Mouse (Mus musculus): ENCODE data around the gene Fgf15. TPM values are rescaled to one million over a fixed set of nuclear protein-coding genes. Genes with fewer than 3 reads are reported as not detected.
"Not testable (repeated sequence)": the region's sequence is repeated elsewhere in the genome, so short reads cannot be mapped to it uniquely, and the experiment has no call there.

The Fgf15 gene
- total RNA-seq, 4 experiments from 2014 or later, result not detected

DNA sequence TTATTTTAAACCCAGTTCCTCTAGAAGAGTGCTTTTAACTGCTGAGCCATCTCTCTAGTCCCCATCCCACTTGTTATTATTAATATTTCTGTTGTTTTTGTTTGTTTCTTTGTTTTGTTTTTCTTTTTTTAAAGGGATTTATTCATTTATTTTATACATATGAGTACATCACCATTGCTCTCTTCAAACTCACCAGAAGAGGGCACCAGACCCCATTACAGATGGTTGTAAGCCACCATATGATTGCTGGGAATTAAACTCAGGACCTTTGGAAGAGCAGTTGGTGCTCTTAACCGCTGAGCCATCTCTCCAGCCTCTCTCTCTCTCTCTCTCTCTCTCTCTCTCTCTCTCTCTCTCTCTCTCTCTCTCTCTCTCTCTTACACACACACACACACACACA lies 5.7 kb upstream of the Fgf15 start:
- DNase-seq (ENCODE audit: low spot score in 2 of 2), result not testable (repeated sequence)

DNA sequence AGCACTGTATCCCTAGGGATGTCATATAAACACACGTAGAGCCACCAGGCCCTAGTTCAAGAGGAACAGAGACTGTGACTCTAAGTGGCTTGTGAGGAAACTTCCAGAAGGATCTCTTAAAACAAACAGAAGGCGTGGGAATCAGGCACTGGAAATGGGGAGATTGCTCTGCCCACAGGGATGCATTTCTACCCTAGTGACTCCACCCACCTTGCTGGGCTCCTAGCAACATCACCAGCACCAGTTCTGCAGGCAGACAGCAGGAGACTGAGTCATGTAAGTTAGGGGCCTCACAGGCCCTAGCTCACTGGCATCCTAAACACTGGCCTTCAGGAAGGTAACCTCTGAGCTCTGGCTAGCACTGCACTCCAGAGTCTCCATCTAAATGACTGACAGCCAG lies 4.5 kb upstream of the Fgf15 start:
- DNase-seq (ENCODE audit: low spot score in 2 of 2), result no peak

DNA sequence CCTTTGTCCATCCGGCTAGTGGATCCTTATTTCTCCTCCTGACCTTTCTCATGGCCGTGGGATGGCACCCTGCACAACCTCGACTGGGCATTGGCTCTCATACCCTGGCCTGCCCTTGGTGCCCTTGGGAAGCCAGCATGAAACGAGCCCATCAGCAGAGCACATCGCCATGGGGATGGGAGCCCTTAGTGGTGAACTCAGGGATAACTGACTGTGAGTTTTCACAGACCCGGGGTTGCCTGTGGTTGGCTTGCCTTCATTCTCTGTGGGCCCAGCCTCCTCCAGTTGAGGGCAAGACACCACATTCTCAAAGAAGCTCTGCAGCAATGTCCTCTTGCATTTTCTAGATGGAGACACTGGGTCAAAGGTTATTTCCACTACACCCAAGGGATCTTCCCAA lies 4.0 kb upstream of the Fgf15 start:
- no peak for DNase-seq (ENCODE audit: low spot score in 2 of 2)

DNA sequence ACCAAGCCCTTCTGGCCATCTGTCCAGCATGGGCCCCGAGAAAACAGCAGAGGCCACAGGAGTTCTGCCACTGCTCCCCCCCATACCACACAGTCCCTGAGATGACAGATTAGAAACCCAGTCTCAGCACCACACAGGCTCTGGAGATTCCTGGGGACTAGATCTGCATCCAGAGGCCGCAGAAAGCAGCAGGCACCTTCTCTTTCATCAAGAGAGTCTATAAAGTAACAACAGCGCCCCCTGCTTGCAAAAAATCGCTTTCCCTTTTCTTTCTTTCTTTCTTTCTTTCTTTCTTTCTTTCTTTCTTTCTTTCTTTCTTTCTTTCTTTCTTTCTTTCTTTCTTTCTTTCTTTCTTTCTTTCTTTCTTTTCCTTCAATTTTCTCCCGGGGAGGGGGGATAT lies 2.1 kb upstream of the Fgf15 start:
- DNase-seq (ENCODE audit: low spot score in 2 of 2), result no peak

DNA sequence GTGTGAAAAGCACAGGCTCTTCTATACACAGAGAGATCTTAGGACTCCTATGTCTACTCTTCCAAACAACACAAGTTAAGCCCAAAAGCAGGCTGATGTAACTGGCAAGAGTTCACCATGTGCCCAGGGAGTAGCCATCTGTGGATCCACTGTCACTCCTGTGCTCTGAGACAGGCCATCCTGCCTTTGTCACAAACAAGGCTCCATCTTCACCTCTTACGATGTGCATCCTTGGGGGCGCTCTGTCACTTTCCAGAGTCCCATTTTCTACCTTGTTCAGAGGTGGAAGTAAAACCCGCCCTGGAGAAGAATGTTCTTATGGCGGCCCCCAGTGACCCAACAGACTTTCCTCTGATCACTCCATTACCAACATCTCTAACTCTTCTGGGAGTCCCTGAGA lies 1.6 kb upstream of the Fgf15 start:
- DNase-seq (ENCODE audit: low spot score in 2 of 2), result no peak

DNA sequence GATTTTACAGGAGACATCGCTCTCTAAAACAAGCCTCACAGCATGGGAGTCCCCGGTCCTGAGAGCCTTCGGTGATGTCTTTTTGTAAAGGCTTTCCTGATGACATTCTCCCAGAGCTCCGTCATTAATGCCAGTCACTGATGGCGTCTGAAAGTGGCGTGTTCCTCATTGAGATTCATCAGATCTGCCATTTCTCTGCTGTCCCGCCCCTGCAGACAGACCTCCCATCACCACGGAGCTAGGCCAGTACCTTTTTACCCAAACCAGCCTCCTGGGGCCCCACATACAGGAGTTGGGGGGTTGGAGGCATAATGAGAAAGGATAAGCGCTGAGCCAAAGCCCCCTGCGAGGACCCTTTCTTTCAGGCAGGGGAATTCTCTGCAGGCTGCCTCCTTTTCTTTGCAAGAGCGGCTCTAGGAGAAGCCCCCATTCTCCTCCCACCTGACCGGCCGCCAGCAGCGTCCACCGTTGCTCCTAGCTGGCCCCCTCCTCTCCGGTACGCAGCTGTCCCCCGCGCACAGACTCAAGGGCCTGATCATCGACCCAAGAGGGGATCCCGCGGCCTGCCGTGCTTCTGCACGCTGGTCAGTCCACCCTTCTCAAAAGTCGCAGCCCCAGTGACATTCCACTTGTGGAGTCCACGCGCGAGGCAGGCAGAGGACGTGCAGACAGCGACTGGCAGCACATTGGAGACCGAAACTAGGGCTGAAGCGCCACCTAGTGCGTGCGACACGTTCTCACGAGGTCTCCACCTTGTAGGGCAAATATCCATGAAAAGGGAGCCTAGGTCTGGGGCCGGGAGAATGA lies 823 bp upstream of the Fgf15 start:
- peak; percentile 38 to 53 for DNase-seq (ENCODE audit: low spot score in 2 of 2)

DNA sequence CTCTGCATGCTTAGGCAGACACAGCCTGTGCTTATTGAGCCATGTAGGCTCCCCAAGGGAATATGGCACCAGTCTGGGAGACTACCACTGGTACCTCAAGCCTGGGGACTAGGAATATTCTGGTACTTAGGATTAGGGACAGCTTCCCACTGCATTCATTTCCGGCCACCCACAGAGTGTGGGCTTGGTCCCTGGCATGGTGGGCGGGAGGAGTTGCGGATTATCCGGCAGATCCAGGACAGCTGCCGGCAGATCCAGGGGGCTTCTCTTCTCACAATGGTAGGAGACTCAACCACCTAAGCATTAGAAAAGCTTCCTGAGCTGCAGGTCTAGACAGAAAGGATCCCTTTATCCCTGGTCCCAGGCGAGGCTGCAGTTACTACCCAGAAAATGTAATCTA lies 2.2 kb downstream of the Fgf15 start:
- no peak for DNase-seq (ENCODE audit: low spot score in 2 of 2)

DNA sequence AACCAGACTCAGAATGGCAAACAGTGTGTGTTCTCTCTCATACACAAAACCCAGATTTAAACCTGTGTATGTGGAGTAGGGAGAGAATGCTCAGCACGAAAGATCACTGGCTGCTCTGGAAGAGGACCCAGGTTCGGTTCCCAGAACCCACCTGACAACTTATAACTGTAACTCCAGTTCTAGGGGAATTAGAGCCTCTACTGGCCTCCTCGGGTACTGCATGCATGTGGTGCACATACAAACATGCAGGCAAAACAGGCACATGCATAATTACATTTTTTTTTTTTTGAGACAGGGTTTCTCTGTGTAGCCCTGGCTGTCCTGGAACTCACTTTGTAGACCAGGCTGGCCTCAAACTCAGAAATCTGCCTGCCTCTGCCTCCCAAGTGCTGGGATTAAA lies 9.2 kb downstream of the Fgf15 start:
- DNase-seq (ENCODE audit: low spot score in 2 of 2), result not testable (repeated sequence)

DNA sequence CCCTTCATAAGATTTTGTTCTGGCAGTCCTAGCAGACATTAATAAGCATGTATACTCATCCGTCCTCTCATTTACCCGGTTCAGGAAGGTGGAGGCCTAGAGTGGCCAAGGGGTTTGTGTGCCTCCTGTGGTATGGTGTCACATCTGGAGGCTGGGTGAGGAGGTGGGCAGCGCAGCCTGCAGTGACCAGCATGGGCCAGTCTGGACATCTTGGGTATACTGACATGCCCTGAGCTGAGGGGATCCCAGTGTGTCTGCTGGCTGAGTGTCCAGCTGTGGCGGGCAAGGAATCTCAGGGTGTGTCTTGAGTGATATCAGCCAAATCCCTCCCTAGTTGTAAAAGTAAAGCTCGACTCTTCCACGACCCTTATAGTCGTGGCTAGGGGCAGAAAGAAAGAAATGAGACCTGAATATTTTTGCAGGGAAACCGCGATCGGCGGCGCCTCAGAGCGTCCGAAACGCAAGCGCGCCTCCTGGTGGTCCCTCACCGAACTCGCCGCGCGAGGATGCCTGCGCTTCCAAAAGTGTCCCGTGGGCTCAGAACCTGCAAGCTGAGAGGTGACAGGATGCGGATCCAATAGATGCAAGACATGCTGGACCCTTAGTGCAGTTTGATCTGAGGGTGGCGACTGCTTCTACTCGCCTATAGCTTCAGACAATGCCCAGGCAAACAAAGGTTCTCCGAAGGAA lies 10.5 kb downstream of the Fgf15 start:
- peak in 1 of 2 experiments; percentile 42 for DNase-seq (ENCODE audit: low spot score in 2 of 2)

DNA sequence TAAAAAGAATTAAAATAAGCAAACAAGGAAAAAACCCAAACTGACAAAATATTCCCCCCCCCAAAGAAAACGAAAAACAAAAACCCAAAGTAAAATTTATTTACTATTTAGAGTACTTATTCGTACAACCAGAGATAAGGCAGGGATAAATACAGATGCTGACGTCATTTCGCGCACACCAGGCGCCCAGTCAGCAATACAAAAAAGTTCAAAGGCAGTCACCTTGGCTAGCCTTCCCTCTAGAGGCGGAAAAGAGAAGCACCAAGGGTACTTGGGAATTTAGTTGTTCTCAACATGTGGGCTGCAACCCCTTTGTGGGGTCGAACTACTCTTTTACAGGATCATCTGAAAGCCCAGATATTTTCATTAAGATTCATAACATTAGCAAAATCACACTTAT lies 11.5 kb downstream of the Fgf15 start:
- no peak for DNase-seq (ENCODE audit: low spot score in 2 of 2)

DNA sequence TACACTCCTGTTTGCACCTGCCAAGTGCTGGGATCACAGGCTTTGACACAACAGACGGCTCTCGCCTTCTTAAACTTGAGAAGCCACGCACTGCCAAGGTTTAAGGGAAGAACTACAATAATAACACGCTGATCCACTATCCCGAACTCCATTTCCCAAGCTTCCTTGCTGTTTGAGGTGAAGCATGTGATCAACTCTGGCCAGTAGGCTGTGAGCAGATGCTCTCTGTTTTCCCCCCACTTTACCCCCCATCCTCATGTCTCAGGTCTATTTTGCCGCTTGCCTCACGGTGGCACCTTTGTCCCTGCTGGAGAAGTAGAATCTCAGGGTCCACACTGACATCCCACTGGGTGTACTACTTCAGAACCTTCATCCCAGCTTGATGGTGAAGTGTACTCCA lies 12.4 kb downstream of the Fgf15 start:
- DNase-seq (ENCODE audit: low spot score in 2 of 2), result no peak

DNA sequence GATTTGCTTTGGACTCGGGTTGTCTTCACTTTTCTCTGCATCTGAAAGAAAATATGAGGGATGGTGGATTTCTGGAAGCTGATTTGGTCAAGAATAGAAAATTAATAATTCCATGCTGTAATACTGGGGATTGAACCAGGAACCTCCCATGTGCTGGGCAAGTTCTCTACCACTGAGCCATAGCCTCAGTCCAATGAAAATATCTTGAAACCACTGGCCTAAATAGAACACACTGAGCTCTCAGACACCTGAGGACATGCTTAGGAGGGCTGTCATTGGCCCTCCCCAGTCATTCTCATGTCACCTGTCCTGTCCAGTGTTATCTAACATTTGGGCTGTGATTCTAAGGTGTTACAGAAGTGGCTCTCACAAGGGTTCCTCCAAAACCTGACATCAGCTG lies 14.8 kb downstream of the Fgf15 start:
- DNase-seq (ENCODE audit: low spot score in 2 of 2), result peak in 1 of 2 experiments; percentile 6

DNA sequence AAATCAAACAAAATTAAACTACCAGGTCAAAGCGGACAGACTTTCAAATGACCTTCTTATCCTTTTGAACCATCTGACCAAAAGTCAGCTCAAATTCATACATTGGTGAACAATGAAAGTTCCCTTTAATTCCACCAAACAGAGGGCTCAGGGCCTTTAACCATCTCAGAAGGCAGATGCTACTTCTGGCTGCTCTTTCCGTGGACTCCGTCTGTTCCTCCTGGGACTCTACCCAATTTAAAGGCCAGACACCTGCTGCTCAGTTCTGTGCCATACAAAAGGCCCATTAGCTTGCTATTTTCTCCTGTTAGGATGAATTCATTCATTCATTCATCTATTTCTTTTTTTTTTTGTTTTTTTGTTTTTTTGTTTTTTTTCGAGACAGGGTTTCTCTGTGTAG lies 16.6 kb downstream of the Fgf15 start:
- no peak for DNase-seq (ENCODE audit: low spot score in 2 of 2)

DNA sequence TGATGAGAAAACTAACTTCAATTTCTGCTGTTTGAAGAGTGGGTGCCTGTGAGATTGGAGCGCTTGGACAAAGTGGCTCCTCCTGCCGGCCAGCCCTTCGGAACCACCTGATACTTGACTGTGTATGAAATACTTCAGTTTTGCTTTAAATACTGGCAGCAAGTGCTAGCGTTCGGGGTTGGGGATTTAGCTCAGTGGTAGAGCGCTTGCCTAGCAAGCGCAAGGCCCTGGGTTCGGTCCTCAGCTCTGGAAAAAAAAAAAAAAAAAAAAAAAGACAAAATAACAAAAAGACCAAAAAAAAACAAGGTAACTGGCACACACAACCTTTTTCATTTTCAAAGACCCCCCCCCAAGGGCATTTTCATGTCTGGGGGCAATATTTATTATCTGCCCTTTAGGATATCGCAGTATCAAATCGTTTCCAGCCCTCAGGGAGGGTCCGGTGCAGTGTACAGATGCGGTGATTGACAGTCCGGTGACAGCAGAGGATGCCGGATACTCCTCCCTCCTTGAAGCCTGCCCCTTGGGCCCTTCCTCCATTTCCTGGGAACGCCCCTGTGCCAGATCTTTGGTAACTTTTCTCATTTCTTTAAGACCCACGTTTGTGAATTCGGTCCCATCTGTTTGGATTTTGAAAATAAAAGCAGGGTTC lies 18.1 kb downstream of the Fgf15 start:
- peak; percentile 64 to 71 for DNase-seq (ENCODE audit: low spot score in 2 of 2)

DNA sequence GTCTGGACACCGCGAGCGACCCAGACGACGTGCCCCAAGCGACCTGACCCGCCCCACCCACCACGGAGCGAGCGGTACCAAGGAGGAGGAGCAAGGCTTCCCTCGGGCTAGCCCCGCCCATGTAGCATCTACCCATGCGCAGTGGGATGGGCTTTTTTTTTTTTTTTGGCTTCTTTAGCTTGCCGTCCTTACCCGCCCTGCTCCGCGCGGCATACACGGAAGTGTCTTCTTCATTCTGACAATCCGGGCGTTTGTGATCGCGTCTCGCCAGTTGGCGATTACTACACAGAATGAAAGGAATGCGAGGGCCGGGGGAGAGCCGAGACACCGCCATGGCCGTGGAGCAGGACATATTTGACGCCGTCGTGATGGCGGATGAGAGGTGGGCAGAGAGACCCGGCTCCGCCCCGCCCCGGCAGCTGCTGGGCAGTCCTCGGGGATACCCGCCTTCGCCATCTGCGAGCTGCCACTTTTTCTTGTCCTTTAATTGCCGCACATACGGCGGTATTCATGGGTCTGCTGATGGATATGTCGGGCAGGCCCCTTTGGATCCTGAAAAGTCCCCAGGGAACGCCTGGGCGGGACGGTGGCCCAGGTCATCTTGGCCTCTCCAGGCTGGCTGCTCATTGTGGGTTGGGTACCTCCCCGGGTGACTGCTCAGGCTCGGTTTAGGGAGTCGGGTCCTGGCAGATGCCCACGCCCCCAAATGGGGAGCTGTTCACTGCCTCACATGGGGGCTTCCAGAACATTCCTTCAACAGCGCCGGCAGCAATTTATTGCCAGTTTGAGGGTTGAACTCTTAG lies 18.8 kb downstream of the Fgf15 start, which contains the start of gene LTO1:
TSS of gene LTO1 (plus strand) at position 153 of the 803 bp plus-strand sequence.
- DNase-seq (ENCODE audit: low spot score in 2 of 2), result peak; percentile 84 to 92

DNA sequence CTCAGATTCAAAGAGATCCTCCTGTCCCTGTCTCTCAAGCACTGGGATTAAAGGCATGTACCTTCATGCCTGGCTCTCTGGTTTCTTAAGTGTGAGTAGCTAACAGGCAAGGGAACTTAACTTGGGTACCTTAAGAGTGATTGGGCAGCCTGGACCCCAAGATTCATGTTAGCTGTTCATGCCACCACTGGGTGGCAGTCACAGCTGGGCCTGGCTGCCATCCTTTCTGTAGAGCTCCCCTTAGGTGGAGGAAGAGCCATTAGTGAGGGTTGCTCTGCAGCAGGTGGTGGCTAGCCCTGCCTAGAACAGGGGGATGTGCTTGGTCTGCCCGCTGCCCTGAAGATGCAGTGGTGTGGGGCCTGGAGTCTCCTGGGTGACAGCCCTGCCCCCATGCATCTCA lies 22.5 kb downstream of the Fgf15 start:
- DNase-seq (ENCODE audit: low spot score in 2 of 2), result no peak

DNA sequence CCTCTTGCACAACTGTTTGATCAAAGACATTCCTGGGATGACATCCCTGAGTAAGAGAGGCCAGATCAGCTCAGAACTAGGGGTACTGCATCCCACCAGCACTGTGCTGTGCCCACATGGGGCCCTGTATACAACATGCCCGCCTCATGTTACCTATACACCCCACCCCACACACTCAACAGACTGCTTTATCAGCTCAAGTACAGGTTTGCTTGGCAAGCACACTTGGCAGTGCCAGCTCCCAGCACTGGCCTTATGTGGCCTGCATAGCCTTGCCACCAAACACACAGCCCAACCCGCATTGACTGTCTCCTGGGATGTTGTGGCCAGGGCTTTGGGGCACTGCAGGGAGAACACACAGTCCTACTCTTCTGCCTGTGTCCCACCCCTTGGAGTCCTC lies 31.3 kb downstream of the Fgf15 start:
- DNase-seq (ENCODE audit: low spot score in 2 of 2), result no peak

DNA sequence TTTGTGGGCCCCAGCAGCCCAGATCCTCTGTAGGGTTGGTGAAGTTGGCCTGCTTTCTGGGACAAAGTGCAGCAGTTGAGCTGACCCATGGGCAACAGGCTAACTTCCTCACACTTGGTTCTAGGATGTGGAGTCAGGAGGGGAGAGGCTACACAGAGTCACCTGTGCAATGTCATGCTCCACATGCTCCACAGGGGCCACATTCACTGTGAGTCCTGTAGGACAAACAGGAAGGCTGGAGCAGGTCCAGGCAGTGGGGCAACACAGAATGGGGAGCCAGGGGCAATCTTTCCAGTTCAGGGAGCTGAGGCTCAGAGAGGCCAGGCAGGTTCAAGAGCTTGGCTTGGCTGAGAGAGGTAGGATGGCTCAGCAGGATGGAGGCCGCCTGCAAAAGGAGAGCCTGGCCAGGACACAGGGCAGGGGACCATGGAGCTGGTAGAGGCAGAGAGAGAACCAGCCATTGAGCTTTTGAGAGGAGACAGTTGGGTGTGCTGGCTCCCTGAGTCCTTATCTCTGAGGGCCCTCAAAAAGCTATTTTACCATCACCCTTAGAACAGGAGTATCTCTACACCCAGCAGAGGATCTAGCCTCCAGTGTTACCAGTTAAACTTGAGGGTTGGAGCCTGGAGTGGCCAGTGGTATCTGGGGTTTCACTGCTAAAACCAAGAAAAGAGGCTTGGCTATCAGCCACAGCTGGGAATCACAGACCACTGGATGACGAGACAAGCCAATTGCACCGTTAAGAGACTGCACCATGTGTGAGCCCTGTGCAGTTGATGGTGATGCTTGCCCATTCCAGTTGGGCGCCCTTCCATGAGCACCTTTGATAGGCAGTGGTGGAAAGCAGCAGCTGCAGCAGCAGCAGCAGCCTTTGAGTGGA lies 31.9 kb downstream of the Fgf15 start:
- peak in 1 of 2 experiments; percentile 8 for DNase-seq (ENCODE audit: low spot score in 2 of 2)

DNA sequence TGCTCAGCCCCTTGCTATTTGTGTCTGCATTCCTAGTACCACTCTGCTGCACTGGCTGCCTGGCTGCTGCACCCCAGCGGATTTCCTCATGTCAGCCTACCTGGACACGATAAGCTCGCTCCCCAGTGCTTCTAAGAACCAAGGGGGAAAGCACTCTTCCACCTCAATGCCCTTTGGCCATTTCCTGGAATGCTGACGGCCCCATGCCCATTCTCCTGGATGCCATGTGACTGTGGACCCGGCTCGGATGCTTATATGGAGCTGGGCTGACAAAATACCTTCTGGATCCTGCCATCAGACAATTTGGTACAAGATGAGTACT lies 32.5 kb downstream of the Fgf15 start:
- DNase-seq (ENCODE audit: low spot score in 2 of 2), result no peak

DNA sequence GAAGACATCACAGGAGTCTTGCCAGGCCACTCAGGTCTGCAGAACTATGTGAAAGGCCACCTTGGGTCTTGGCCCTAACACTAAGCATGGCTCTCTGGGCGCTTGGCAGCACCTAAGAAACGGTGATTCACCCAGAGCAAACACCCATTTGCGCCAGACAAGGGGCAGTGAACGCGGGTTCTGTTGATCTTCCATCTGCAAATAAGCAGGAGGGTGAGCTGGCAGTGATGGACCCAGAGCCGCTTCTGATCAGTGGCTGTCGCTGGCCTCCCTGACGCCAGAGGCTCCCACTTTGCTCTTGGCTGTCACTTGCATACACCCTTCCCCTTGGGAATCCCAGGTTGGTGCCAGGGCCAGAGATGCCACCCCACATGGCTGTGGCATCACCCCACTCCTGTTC lies 33.2 kb downstream of the Fgf15 start:
- DNase-seq (ENCODE audit: low spot score in 2 of 2), result no peak

DNA sequence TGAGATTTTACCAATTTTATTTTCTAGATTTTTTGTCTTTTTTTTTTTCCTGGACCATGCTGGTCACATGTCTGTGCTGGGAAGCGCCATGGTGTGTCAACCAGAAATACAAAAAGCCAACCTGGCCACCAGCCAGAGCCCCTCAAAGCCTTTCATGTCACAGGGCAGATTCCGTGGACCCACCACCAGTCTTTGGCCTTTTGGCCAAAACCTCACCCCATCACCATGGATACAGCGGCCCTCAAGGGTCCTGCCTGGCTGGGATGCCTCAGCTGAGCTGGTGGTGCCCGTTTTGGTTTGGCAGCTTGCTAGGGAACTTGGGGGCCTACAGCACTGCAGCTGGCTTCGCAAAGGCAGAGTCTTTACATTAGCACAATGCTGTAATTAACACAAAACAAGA lies 33.6 kb downstream of the Fgf15 start:
- no peak for DNase-seq (ENCODE audit: low spot score in 2 of 2)
